Mouse (Mus musculus) embryonic stem cell, embryonic (primary cell): ENCODE measurements at regions not wholly inside any gene's neighbourhood (a gene's known extent, or its start where the extent isn't known, plus 50 kb on each side); places are given as distances from the start of the nearest gene placed in this dataset.

Source experiments
- CTCF ChIA-PET, 4 experiments: fragments of 300-600 bp in 2 of 4; fragments of 350-600 bp in 2 of 4; sonication (Branson Sonifier 250); formaldehyde crosslinking; loops; one replicate each; lab custom pipeline; 2022; ENCODE audit warnings: inconsistent platforms in 2 of 4; lab: Charles Lee
- POLR2A ChIA-PET, 4 experiments: fragments of 300-600 bp in 2 of 4; fragments of 350-600 bp in 2 of 4; sonication (Branson Sonifier 250); formaldehyde crosslinking; loops; one replicate each; lab custom pipeline; 2022; ENCODE audit warnings: antibody characterized with exemption in 4 of 4, inconsistent platforms in 1 of 4; lab: Charles Lee

DNA sequence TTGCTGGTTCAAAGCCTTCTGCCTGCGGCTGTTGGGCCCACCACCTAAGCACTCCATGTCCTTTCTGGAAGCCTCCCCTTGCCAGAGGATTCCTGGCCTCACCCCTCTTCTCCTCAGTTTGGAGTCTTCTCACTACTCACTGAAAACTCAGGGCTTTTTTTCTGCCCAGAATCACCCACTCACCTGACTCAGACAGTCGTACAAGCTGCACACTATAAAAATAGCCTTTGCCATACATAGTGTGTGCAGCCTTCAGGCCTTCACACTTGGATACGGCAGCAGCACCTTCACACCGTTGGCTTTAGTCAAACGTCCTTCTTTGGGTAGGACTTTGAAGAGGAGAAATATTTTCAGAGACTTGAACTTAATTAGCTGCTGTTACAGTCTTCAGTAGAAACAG is 205.3 kb upstream of the Mkln1 start:
- POLR2A ChIA-PET: no interaction called here
- CTCF ChIA-PET: interaction anchor here in 2 of 4 experiments (0.8 to 0.9 kb wide), 2 partner anchors 9 to 264 kb away, joined by 4 to 12 read pairs; no protein-coding TSS in a partner anchor

DNA sequence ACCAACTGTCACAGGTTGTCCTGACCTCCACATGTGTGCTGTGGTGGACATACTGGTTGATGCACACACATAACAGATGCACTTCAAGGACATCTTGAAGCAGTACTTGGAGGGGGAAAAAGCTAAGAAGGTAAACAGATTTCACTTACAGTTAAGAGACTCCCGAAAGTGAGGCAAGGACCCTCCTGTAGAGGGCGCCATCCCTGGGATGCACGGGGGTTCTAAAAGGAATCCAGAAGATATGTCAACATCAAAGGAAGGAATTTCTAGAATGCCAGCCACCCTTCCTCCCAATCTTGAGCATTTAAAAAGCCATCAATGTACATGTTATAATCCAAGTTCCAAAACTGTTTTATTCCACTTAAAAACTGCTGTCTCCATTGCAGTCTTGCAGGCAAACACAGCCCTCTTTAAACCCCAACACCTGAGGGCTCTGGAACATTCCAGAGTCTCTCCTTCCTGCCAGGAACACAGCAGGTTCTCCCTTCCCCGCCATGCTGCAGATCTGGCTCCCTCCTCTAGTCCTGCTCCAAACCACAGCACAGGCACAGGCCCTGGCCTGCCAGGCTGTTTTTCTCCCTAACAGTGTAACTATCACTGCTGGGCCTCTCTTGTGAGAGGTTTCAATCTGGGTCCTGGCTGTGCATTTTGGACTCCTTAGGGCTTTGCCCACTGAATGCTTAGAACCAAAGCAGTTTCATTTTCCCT is 200.8 kb upstream of the Mkln1 start:
- ChIA-PET CTCF (interaction anchor here in 3 of 4 experiments (0.6 to 2.4 kb wide), 10 partner anchors 9 to 1933 kb away, joined by 3 to 9 read pairs (median 4); no protein-coding TSS in a partner anchor), POLR2A (interaction anchor here in 1 of 4 experiments (0.6 to 2.4 kb wide), 4 partner anchors 8 to 215 kb away, joined by 3 to 6 read pairs (median 4); no protein-coding TSS in a partner anchor)

DNA sequence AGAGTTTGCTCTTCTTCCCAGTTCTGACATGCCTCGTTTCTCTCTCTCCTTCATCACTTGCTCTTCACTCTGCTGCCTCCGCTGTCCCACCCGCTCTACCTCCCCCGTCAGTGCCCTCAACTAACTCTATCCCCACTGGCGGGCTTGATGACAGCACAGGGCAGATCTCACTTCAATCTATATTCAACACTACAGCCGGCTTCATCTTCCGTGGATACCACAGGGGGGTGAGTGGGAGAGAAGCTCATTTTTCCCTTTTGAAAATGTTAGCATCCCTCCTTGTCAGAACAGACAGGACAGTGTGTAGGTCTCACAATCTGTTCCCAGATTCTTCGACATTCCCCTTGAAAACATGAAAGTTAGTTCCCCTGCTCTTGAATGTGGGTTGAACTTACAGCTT is 200.2 kb upstream of the Mkln1 start:
- POLR2A ChIA-PET: interaction anchor here in 2 of 4 experiments (0.6 to 2.4 kb wide), 6 partner anchors 9 to 504 kb away, joined by 3 to 6 read pairs (median 3); no protein-coding TSS in a partner anchor
- CTCF ChIA-PET: interaction anchor here in 2 of 4 experiments (1.2 to 2.4 kb wide), 4 partner anchors 10 to 126 kb away, joined by 3 to 9 read pairs (median 4); no protein-coding TSS in a partner anchor

DNA sequence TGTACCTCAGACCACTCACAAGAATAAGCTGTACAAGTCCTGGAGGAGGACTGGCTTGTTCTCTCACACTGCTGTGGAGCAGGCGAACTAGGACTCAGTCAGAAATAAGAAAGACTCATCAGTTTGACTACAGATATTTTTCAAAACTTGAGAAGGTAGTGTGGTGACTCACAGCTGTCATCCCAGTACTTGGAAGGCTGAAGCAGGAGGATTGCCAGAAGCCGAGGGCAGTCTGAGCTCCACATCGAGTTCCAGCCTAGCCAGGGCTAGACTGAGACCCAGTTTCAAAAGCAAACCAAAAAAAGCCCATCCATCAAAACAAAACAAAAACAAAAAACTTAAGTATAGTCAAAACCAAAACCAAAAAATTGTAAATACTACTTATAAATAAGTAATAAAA is 197.8 kb upstream of the Mkln1 start:
- POLR2A ChIA-PET: interaction anchor here in 2 of 4 experiments (0.6 to 1.4 kb wide), 3 partner anchors 15 to 28 kb away, joined by 3 to 4 read pairs (median 3); no protein-coding TSS in a partner anchor

DNA sequence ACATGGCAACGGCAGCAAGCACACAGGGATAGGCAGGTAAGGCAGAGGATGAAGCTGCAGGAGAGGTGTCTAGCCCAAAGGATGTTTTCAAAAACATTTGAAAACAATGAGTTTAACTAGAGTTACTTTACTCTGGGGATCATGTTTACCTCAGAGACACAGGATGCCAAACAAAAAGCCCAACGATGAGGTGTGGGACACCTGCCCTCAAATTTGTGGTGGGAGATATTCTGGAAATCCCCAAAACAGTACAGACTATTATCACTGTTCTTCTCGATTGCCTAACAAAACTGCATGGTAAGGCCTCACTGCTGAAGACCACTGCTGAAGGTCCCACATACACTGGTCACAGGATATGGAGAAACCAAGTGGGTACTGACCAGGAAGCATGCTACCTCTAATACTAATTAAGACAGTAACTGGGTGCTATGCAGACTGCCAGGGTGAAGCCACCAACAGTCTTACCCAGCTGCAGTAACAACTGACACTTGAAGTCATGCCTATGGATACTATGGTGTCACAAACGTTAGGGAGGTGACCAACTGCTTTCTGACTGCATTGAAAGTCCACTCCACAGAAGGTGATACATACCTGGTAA is 197.1 kb upstream of the Mkln1 start:
- ChIA-PET POLR2A (no interaction called here), CTCF (interaction anchor here in 1 of 4 experiments (1.2 kb wide), 1 partner anchor 117 kb away, joined by 3 read pairs; no protein-coding TSS in a partner anchor)

More for the DNA sequence above, 197.8 kb upstream of the Mkln1 start:
- CTCF ChIA-PET: interaction anchor here in 2 of 4 experiments (0.6 to 1.4 kb wide), 2 partner anchors 12 to 1334 kb away, joined by 3 read pairs; no protein-coding TSS in a partner anchor

DNA sequence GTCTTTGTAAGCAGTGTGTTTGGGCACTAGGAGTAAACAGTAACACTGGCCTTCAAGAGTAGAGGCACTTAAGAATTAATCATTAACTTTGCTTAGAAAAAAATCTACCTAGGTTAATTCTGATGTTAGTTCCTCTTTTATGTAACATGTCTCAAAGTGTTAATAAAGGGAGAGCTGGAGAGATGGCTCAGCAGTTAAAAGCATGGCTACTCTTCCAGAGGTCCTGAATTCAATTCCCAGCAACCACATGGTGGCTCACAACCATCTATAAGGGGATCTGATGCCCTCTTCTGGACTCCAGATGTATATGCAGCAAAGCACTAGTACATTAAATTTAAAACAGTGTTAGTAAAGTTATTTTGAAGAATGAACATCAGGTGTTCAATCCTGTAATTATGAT is 195.9 kb upstream of the Mkln1 start:
- ChIA-PET POLR2A (no interaction called here), CTCF (interaction anchor here (0.5 to 1.2 kb wide), 5 partner anchors 10 to 169 kb away, joined by 3 to 7 read pairs (median 3); no protein-coding TSS in a partner anchor)

DNA sequence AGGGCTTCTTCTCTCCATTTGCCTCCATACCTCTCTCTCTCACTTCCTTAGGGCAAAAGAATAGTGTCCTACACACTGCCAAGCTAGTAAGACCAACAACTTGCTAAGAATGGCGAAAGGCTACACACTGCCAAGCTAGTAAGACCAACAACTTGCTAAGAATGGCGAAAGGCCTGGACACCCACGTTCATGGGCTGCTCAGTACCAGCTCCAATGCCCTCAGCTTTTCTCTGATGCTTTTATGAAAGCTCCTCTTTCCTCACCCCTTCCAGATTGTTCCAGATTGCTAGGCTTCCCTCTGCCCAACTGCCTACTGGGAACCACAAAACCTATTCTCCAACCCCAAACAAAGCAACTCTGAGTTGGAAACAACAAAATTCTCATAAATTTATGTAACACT is 194.1 kb upstream of the Mkln1 start:
- CTCF ChIA-PET: no interaction called here
- POLR2A ChIA-PET: interaction anchor here in 1 of 4 experiments (0.6 to 1.2 kb wide), 4 partner anchors 11 to 286 kb away, joined by 3 to 6 read pairs (median 4); no protein-coding TSS in a partner anchor

DNA sequence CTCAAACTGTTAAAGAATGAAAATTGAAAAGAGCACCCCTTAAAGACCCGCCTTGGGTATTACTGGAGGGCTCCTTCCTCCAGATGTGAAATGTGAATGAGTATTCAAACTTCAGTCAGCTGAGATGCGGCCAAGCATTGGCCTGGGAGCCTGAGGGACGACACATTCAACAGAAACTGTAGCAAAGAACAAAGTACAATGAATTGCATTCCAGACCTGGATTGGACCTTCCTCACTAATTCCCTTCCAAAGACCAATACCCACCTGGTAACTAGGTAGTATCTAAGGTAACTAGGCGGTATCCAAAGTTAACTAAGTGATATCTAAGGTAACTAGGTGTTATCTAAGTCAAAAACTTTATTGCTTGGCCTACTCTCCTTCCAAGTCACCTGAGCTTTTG is 193.7 kb upstream of the Mkln1 start:
- POLR2A ChIA-PET: interaction anchor here in 1 of 4 experiments (0.5 to 1.2 kb wide), 3 partner anchors 11 to 813 kb away, joined by 3 to 6 read pairs (median 4); no protein-coding TSS in a partner anchor
- CTCF ChIA-PET: no interaction called here

DNA sequence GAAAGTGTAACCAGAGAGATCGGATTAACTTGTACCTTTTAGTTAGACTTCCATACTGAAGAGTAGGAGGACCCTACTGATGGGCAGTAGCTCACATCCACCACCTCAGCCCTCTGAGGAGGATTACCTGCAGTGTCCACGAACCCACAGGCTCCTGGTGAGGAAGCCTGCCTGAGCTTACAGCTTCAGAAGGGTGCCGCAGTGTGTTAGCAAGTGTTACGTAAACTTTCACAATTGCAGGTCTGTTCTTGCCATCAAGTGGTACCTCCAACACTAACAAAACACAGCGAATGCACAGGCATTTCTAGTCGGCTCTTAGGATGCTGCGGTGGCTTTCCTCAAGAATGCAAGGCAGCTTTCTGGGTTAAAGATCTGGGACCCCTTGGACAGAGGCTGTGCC is 192.4 kb upstream of the Mkln1 start:
- CTCF ChIA-PET: interaction anchor here in 2 of 4 experiments (0.6 to 2.5 kb wide), 2 partner anchors 112 to 163 kb away, joined by 3 to 8 read pairs; no protein-coding TSS in a partner anchor
- POLR2A ChIA-PET: interaction anchor here in 2 of 4 experiments (1.4 to 1.7 kb wide), 3 partner anchors 10 to 113 kb away, joined by 3 to 8 read pairs (median 4); no protein-coding TSS in a partner anchor

DNA sequence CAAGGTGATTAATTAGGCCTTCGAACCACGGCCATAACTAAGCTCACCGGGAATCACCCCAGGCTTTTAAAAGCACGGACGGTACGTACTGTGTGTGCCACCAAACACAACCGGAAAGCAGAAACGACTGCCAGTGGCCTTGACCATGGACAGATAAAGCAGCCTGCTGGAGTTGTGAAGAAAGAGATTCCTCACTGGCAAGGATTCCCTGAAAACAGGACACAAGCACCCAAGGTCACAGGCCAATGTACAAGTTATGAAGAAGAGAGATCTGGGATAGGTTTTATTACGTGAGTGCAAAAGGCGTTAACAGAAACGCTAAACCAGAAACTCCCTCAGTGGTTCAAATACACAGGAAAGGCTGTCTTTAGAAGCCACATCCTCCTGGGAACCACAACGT is 191.3 kb upstream of the Mkln1 start:
- ChIA-PET CTCF (interaction anchor here in 2 of 4 experiments (0.5 to 2.5 kb wide), 5 partner anchors 8 to 255 kb away, joined by 3 to 13 read pairs (median 4); no protein-coding TSS in a partner anchor), POLR2A (interaction anchor here in 3 of 4 experiments (0.6 to 1.7 kb wide), 5 partner anchors 9 to 198 kb away, joined by 3 to 8 read pairs (median 3); no protein-coding TSS in a partner anchor)

DNA sequence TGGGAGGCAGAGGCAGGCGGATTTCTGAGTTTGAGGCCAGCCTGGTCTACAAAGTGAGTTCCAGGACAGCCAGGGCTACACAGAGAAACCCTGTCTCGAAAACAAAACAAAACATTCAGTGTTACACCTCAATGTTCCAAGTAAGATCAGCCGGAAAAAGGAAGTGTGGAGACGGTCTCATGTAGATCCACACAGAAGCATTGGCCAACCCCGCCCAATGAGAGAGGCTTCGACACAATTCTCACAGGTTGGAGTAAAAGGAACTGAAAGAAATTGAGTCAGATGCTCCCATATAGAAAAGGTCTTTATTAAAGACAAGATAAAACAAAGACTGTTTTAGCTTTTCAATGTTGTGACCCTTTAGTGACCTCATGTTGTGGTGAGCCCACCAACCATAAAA is 190.3 kb upstream of the Mkln1 start:
- ChIA-PET POLR2A (interaction anchor here in 2 of 4 experiments (1.0 to 1.6 kb wide), 4 partner anchors 9 to 16 kb away, joined by 3 to 5 read pairs (median 3); no protein-coding TSS in a partner anchor), CTCF (no interaction called here)

DNA sequence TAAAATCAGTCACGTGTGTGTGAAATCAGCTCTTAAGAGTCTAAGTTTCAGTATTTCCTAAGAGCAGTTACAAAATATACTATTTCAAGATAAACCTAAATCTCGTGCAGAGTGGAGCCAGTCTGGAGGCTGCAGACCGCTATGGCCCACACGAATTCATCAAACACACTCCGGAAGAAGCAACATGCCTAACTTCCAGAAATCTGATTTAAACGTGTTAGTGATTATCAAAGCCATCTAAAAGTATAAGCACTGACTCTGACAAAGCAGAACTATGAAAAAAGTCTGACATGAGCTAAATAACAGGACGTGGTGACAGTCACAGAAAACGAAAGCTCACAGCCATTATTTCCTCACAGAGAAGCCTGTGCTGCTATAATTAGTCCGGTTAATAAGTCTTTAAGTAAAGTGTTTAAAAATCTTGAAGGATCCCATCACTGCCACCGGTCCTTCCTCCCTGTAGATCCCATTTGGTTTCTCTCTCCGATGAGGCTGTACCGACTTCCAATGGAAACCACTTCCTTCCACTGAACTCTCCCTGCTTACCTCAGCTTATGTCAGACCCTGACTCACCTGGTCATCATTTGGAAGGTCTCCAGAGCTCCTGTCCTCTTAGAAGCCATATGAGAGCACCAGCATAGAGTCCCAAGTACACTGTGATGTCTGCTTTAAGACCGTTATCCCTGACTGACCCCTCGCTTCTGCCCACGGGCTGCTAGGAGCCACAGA is 189.0 kb upstream of the Mkln1 start:
- POLR2A ChIA-PET: interaction anchor here in 3 of 4 experiments (0.6 to 1.6 kb wide), 5 partner anchors 11 to 342 kb away, joined by 3 to 4 read pairs (median 3); no protein-coding TSS in a partner anchor

DNA sequence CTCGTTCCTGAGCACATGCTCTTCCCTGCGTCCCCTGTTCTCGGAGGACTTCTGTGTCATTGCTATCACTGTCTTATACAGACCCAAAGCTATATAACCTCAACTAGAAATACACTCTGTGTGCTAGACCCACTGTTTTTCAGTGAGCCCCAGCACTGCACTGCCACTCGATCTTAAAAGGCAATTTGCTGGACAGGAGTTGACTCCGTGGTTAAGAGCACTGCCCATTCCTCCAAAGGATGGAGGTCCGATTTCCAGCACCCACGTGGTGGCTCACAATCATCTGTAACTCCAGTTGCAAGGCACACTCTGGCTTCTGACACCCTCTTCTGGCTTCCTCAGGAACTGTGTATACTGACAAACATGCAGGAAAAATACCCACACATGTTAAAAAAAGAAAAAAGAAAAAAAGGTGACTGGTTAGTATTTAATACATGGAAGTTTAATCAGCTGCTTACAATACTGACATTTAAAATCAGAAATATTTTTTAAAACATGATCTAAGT is 188.3 kb upstream of the Mkln1 start:
- ChIA-PET CTCF (no interaction called here), POLR2A (interaction anchor here in 1 of 4 experiments (1.3 kb wide), 2 partner anchors 10 to 108 kb away, joined by 3 read pairs; no protein-coding TSS in a partner anchor)

More for the DNA sequence above, 189.0 kb upstream of the Mkln1 start:
- CTCF ChIA-PET: interaction anchor here in 1 of 4 experiments (0.6 kb wide), 1 partner anchor 98 kb away, joined by 8 read pairs; no protein-coding TSS in a partner anchor

DNA sequence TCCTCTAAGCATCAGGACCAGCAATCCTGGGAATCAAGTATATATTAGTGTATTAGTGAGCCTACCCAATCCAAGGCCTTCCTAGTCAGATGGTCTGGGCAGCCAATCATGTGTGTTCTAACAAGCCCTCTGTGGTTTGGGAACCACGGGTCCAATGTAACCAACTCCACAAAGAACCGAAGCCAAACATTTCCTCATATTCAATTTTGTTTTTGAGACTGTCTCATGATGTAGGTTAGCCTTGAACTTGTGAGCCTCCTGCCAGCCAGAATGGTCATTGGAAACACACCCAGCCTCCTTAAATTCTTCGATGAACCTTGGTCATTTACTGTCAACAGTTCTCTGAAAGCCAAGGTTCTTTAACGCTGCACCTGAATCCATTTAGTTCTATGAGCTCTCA is 187.4 kb upstream of the Mkln1 start:
- ChIA-PET CTCF (interaction anchor here in 1 of 4 experiments (0.6 kb wide), 1 partner anchor 229 kb away, joined by 3 read pairs; no protein-coding TSS in a partner anchor), POLR2A (interaction anchor here in 1 of 4 experiments (1.3 kb wide), 1 partner anchor 107 kb away, joined by 3 read pairs; no protein-coding TSS in a partner anchor)

DNA sequence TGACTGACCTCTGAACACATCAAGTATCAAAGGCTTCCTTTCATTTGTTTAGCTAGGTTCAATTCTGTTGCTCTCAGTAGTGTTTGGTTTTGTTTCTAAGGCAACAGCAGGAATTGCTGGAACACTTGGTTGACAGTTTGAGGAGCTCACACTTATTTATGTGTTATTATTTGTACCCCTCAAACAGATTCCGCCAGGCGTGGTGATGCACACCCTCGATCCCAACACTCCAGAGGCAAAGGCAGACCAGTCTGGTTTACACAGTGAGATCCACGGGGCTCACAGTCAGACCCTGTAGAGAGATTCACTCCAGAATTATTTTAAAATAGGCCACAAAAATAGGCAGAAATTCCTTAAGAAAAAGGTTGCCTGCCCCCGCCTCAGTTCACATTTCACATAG is 186.9 kb upstream of the Mkln1 start:
- ChIA-PET CTCF (interaction anchor here in 1 of 4 experiments (0.6 kb wide), 1 partner anchor 229 kb away, joined by 3 read pairs; no protein-coding TSS in a partner anchor), POLR2A (no interaction called here)

DNA sequence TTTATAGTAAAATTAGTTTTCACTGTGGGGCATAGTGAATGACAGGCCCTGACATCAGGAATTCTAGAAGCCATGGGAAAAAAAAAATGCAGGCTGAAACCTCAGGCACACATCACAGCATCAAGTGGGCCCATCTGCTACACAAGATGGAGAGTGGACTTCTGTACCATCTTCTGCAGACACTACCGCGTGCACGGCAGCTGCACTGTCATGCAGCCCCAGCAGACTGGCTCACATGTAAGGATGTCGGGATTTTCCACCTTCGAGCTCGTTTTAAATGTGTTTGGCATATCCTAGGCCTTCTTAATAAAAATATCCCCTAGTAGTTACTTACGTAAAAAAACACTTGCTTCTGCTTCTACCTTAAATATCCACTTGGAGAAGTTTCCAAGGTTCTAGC is 186.5 kb upstream of the Mkln1 start:
- ChIA-PET CTCF (no interaction called here), POLR2A (interaction anchor here in 1 of 4 experiments (6.0 kb wide), 1 partner anchor 15 kb away, joined by 39 read pairs; no protein-coding TSS in a partner anchor)

DNA sequence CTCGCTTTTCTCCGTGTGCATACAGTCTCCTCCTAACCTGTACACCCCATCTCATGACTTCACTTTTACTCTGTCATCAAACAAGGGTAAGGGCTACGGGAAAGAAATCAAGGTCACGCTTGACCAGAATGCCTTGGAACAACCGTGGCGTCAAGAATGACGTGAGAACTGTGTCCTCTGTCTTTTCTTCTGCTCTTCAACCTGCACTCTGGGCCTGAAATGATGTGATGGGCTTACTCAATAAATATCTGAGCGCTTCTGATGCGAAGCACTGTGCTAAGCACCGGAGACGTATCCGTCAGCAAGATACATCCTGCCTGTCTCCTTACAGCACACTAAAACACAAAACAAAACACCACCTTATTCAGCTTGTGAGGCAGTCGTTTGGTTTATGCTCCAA is 185.8 kb upstream of the Mkln1 start:
- POLR2A ChIA-PET: interaction anchor here in 1 of 4 experiments (0.6 to 6.0 kb wide), 3 partner anchors 15 to 53 kb away, joined by 3 to 39 read pairs (median 6); no protein-coding TSS in a partner anchor
- CTCF ChIA-PET: interaction anchor here in 1 of 4 experiments (0.9 kb wide), 1 partner anchor 178 kb away, joined by 3 read pairs; no protein-coding TSS in a partner anchor
